Mouse (Mus musculus): ENCODE data around the gene Zdhhc14.

Gene Zdhhc14

DNA sequence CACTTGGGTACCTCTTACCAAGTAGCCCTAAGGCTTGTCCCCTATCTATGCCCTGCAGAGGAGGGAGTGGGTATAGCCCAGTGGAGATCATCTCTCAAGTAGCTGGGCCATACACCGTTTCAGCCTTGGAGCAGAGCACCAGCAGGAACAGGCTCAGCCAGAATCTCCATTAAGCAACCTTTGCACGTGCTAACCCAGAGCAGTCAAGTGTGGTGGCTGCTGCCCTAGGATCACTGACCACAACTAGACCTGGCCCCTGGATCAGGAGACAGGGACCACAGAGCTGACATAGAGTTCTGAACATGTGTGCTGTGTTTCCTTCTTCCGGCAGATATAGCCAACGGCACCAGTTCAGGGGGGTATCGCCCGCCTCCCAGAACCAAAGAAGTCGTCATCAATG is 193.0 kb downstream of the Zdhhc14 start:
- DNase-seq: peak; percentile 43

DNA sequence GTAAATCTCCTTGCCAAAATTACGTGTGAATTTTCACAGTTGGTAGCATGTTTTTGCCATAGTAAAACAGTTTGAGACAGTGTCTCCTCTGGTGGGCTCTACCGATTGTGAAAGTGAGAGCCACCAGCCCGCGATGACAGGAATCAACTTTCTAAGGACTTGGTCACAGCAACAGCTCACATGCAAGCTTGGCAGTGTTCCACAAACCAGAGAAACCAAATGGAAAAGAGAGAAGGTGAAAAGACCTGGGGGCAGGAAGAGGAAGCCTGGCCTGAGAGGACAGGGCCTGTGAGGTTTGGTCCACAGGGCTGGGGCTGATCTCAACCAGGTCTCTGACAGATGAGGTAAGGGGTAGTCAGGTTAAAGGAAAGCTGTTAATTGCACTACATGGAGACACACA is 195.5 kb downstream of the Zdhhc14 start:
- no peak for DNase-seq

GRCm38 (mm10) chr17:5688222-5688621 is 195.9 kb downstream of the Zdhhc14 start:
- DNase-seq: no peak

DNA sequence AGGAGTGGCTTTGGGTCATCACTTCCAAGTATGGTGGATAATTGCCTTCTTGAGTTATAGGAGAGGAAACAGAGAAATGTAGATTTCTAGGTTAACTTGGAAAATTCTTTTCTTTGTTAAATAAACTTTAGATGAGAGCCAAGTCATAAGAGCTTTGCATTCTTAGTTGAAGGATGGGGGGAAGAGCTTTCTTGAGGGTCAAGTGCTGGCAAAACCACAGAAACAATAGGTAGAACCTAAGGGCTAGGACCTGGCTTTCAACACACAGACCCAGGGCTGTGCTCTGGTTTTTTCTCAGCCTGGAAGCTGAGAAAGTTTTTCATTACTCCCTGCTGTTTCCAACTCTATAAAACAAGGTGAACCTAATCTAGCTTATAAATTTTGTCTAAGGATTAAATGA is 196.3 kb downstream of the Zdhhc14 start:
- no peak for DNase-seq

- no peak for DNase-seq
These were observed 198.6 kb downstream of the Zdhhc14 start for GRCm38 (mm10) chr17:5690746-5691535.

DNA sequence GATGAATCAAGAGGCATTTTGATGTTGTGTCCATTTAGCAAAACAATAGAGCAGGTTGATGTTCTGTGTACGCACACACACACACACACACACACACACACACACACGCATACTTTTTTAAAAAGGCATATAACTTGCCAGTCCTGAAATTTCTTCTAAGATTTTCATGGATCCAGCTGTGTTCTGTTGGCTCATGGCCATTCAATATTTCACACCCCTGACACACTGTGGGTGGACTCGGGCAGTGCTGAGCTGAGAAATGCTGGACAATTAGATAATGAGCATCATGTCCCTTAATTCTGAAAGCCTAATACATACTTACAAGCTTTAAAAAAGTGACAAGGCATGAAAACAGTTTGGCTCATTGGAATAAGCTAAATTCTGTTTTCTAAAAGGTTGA is 200.3 kb downstream of the Zdhhc14 start:
- no peak for DNase-seq

GRCm38 (mm10) chr17:5693256-5693655 is 200.9 kb downstream of the Zdhhc14 start:
- no peak for DNase-seq

- DNase-seq: peak; percentile 57
These were observed 206.2 kb downstream of the Zdhhc14 start for GRCm38 (mm10) chr17:5698447-5699096.

DNA sequence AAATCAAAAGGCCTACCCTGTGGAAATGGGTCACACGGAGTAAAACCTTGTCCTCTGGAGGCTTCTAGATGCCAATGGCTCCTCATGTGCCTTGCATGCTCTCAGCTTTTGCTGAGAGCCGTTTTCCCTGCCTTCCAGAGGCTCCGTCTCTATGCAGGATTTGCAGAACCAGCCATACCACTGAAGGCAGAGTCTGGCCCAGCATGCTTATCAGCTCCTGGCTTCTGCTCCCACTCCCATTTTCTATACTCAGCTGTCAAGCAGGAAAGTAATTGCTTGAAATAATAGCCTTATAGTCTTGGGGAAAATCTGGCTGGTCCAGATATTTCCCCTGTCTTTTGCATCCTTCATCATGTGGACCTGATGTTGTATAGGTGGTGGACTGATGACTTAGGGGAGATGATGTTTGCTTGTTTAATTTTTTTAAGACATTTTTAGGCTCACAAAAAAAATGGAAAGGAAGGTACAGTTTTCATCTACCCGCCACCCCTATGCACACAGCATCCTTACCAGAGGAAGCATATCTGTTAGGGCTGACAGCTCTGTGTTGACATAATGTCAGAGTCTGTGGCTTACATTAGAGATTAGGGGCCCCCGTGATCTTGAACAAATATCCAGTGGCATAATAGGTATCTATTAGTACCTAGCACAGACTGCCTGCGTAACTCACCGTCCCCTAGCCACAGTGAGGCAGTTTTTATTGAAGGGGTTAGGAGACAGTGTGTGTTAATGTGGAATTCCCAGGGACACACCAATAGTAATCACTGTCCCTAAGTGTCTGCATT is 218.2 kb downstream of the Zdhhc14 start:
- no peak for DNase-seq

- DNase-seq: no peak
These were observed 219.5 kb downstream of the Zdhhc14 start for GRCm38 (mm10) chr17:5711861-5712260.

DNA sequence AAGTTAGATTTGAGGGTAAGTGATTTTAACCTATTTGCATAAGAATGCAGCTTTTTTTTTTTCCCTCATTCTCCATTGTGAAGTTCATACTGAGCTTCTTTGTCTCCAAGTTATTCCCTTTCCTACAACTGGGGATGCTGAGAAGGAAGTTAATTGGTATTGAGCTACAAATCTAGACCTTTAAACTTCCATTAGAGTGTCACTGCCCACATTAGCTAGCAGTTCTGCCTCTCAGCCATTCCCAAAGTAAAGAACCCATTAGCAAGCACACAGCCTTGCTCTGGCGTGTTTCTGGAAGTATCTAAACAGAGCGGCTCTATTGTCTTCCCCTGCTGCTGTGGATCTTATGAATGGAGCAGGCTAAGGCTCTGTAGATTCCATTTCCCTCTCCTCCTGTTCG is 220.8 kb downstream of the Zdhhc14 start:
- DNase-seq: no peak

GRCm38 (mm10) chr17:5716912-5717311 is 224.6 kb downstream of the Zdhhc14 start:
- no peak for DNase-seq

- no peak for DNase-seq
These were observed 226.5 kb downstream of the Zdhhc14 start for GRCm38 (mm10) chr17:5718768-5719387.

GRCm38 (mm10) chr17:5722802-5723201 is 230.4 kb downstream of the Zdhhc14 start:
- DNase-seq: no peak

DNA sequence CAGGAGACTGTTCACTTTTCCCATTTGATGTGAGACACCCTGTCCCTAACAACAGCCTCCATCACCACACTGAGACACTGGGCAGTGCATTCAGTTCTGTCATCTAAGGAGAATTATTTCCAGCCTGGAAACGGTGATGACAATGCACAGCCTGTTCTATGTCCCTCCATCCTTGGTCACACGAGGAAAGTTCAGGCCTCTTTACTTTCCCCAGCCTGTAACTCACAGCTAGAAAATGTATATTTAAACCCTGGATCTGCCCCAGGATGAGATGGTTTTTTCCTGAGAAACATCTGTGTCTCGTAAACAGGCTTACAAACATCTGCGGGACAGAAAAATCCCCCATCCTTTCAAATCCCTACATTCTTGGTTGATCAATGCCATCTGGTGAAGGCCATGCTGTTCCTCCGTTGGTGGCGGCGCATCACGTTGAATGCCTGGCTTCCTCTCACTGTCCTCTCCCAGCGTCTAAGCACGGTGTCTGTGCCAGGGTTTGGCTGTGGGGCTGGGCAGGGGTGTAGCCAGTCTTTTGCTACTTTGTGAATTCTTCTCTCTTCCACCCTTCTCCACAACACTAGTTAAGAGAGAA is 231.3 kb downstream of the Zdhhc14 start:
- no peak for DNase-seq

GRCm38 (mm10) chr17:5729587-5730125 is 237.3 kb downstream of the Zdhhc14 start:
- DNase-seq: no peak

- DNase-seq: no peak
These were observed 238.2 kb downstream of the Zdhhc14 start for GRCm38 (mm10) chr17:5730538-5730937.

GRCm38 (mm10) chr17:5733400-5733799 is 241.0 kb downstream of the Zdhhc14 start:
- peak; percentile 26 for DNase-seq

DNA sequence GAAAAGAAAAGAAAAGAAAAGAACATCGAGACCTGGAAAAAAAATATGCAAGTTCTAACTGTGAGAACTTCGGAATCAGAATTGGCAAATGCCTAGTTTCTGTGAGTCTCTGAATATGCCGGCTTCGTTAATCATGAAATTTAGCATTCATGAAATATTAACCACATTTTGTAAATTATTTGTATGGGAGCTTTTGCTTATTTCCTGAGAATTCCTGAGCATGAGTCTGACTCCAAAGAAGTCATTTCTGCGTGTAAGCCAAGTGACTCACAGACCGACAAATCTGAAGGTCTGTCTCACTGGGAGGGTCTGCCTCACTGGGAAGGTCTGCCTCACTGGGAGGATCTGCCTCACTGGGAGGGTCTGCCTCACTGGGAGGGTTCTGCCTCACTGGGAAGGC is 248.7 kb downstream of the Zdhhc14 start:
- no peak for DNase-seq

- no peak for DNase-seq
These were observed 251.7 kb downstream of the Zdhhc14 start for GRCm38 (mm10) chr17:5744016-5744415.

GRCm38 (mm10) chr17:5746378-5746777 is 254.0 kb downstream of the Zdhhc14 start:
- no peak for DNase-seq
